Mouse (Mus musculus) MEL (cell line): Measurements from ENCODE around the gene Rangap1. TPM values are rescaled to one million over a fixed set of nuclear protein-coding genes. Genes with fewer than 3 reads are reported as not detected.

Experiments used
- DNase-seq: peaks from one replicate; pipeline ENCODE4 v3.0.0; 2011; ENCODE audit warnings: low read depth, low spot score
- H3K27ac ChIP-seq: 2 replicates; pipeline ENCODE4 v1.5.1; 2012; ENCODE audit warnings: low read depth, mild to moderate bottlenecking, control low read depth, low read length, moderate library complexity; ENCODE audit not compliant: control insufficient read depth
- H3K27me3 ChIP-seq, 2 experiments: fragments of 150-350 bp in 1 of 2; sonication (generic) in 1 of 2; 2 replicates each; pipeline ENCODE4 v1.6.1; 2012; ENCODE audit warnings: low read length in 2 of 2, mild to moderate bottlenecking in 2 of 2, improper control_type of control experiment in 1 of 2, moderate library complexity in 1 of 2; ENCODE audit not compliant: insufficient read depth in 2 of 2, control insufficient read depth in 1 of 2
- H3K36me3 ChIP-seq, 2 experiments: 2 replicates each; pipeline ENCODE4 v1.6.1; 2012 to 2014; ENCODE audit warnings: low read length in 2 of 2, improper control_type of control experiment in 1 of 2, inconsistent platforms in 1 of 2, mild to moderate bottlenecking in 1 of 2; ENCODE audit not compliant: insufficient read depth in 2 of 2, control insufficient read depth in 1 of 2
- H3K4me1 ChIP-seq, 2 experiments: fragments of 150-350 bp in 1 of 2; sonication (generic) in 1 of 2; 2 replicates each; pipeline ENCODE4 v1.6.1; 2012; ENCODE audit warnings: low read length in 2 of 2, improper control_type of control experiment in 1 of 2, mild to moderate bottlenecking in 1 of 2; ENCODE audit not compliant: insufficient read depth in 2 of 2, control insufficient read depth in 1 of 2
- H3K4me3 ChIP-seq, 2 experiments: fragments of 150-350 bp in 1 of 2; sonication (generic) in 1 of 2; 2 replicates each; pipeline ENCODE4 v1.5.1; 2012; ENCODE audit warnings: low read depth in 2 of 2, low read length in 2 of 2, mild to moderate bottlenecking in 2 of 2, moderate library complexity in 2 of 2, control low read depth in 1 of 2, improper control_type of control experiment in 1 of 2; ENCODE audit not compliant: control insufficient read depth in 1 of 2, insufficient read depth in 1 of 2
- H3K79me2 ChIP-seq: 2 replicates; pipeline ENCODE4 v1.6.1; 2012; ENCODE audit warnings: mild to moderate bottlenecking, low read length, moderate library complexity; ENCODE audit not compliant: control insufficient read depth, poor library complexity, insufficient read depth
- H3K9ac ChIP-seq: 2 replicates; pipeline ENCODE4 v1.6.1; 2012; ENCODE audit warnings: low read depth, mild to moderate bottlenecking, control low read depth, low read length, moderate library complexity; ENCODE audit not compliant: control insufficient read depth, poor library complexity, severe bottlenecking
- H3K9me3 ChIP-seq: fragments of 150-350 bp; sonication (generic); replicated peaks from 2 replicates; pipeline ENCODE4 v1.6.1; 2012; ENCODE audit warnings: mild to moderate bottlenecking, low read length, improper control_type of control experiment, moderate library complexity; ENCODE audit not compliant: insufficient read depth
- CHD1 ChIP-seq: IDR thresholded peaks from 2 replicates; pipeline ENCODE4 v1.6.1; 2012; ENCODE audit warnings: low read depth, mild to moderate bottlenecking, inconsistent platforms, low read length, improper control_type of control experiment
- CHD2 ChIP-seq: IDR thresholded peaks from 2 replicates; pipeline ENCODE4 v1.6.1; 2011; ENCODE audit warnings: low read length, improper control_type of control experiment
- CTCF ChIP-seq, 3 experiments: IDR thresholded peaks in 2 of 3; conservative IDR thresholded peaks in 1 of 3; 2 replicates each; pipeline ENCODE4 v1.5.1; 2011 to 2012; ENCODE audit warnings: low read length in 3 of 3, low read depth in 2 of 3, mild to moderate bottlenecking in 2 of 3, improper control_type of control experiment in 1 of 3, inconsistent platforms in 1 of 3, mixed read lengths in 1 of 3, moderate library complexity in 1 of 3; ENCODE audit not compliant: control insufficient read depth in 1 of 3, insufficient read depth in 1 of 3, poor library complexity in 1 of 3, severe bottlenecking in 1 of 3
- ELF1 ChIP-seq: IDR thresholded peaks from 2 replicates; pipeline ENCODE4 v1.6.1; 2014; ENCODE audit warnings: low read depth, mild to moderate bottlenecking, inconsistent platforms, low read length, improper control_type of control experiment, moderate library complexity
- EP300 ChIP-seq, 2 experiments: IDR thresholded peaks; 2 replicates each; pipeline ENCODE4 v1.6.1; 2011; ENCODE audit warnings: improper control_type of control experiment in 2 of 2, low read length in 2 of 2, low read depth in 1 of 2, mild to moderate bottlenecking in 1 of 2
- HCFC1 ChIP-seq: IDR thresholded peaks from 2 replicates; pipeline ENCODE4 v1.6.1; 2012; ENCODE audit warnings: low read depth, mild to moderate bottlenecking, inconsistent platforms, low read length, improper control_type of control experiment, moderate library complexity
- JUND ChIP-seq: IDR thresholded peaks from 2 replicates; pipeline ENCODE4 v1.6.1; 2011; ENCODE audit warnings: low read depth, mild to moderate bottlenecking, improper control_type of control experiment, low read length
- KAT2A ChIP-seq: conservative IDR thresholded peaks from 2 replicates; pipeline ENCODE4 v1.6.1; 2012; ENCODE audit warnings: low read depth, low read length, improper control_type of control experiment, inconsistent platforms
- MAFK ChIP-seq: IDR thresholded peaks from 2 replicates; pipeline ENCODE4 v1.6.1; 2011; ENCODE audit warnings: low read depth, mild to moderate bottlenecking, low read length, improper control_type of control experiment, borderline replicate concordance
- MAX ChIP-seq: IDR thresholded peaks from 2 replicates; pipeline ENCODE4 v1.6.1; 2011; ENCODE audit warnings: low read length, improper control_type of control experiment
- MAZ ChIP-seq: IDR thresholded peaks from 2 replicates; pipeline ENCODE4 v1.6.1; 2012; ENCODE audit warnings: low read depth, mild to moderate bottlenecking, inconsistent platforms, low read length, improper control_type of control experiment
- MEF2A ChIP-seq: IDR thresholded peaks from 2 replicates; pipeline ENCODE4 v1.6.1; 2014; ENCODE audit warnings: low read depth, mild to moderate bottlenecking, inconsistent platforms, low read length, improper control_type of control experiment; ENCODE audit not compliant: poor library complexity, insufficient replicate concordance, severe bottlenecking; ENCODE audit errors: extremely low read depth
- MXI1 ChIP-seq: IDR thresholded peaks from 2 replicates; pipeline ENCODE4 v1.6.1; 2011; ENCODE audit warnings: mild to moderate bottlenecking, low read depth, low read length, improper control_type of control experiment
- MYB ChIP-seq: IDR thresholded peaks from 2 replicates; pipeline ENCODE4 v1.6.1; 2011; ENCODE audit warnings: mild to moderate bottlenecking, low read depth, low read length, improper control_type of control experiment
- MYC ChIP-seq: IDR thresholded peaks from 2 replicates; pipeline ENCODE4 v1.6.1; 2011; ENCODE audit warnings: low read depth, mild to moderate bottlenecking, low read length, improper control_type of control experiment, moderate library complexity
- NELFE ChIP-seq: IDR thresholded peaks from 2 replicates; pipeline ENCODE4 v1.6.1; 2011; ENCODE audit warnings: low read depth, low read length, improper control_type of control experiment
- POLR2A ChIP-seq, 2 experiments: IDR thresholded peaks; 2 replicates each; pipeline ENCODE4 v1.6.1; 2011 to 2012; ENCODE audit warnings: low read length in 2 of 2, mild to moderate bottlenecking in 2 of 2, control low read depth in 1 of 2, improper control_type of control experiment in 1 of 2, low read depth in 1 of 2, moderate library complexity in 1 of 2; ENCODE audit not compliant: control insufficient read depth in 1 of 2, insufficient read depth in 1 of 2, poor library complexity in 1 of 2
- POLR2AphosphoS2 ChIP-seq: IDR thresholded peaks from 2 replicates; pipeline ENCODE4 v1.6.1; 2011; ENCODE audit warnings: low read length, improper control_type of control experiment
- POLR2AphosphoS5 ChIP-seq: IDR thresholded peaks from 2 replicates; pipeline ENCODE4 v1.6.1; 2012; ENCODE audit warnings: low read depth, borderline replicate concordance, mild to moderate bottlenecking, inconsistent platforms, low read length, moderate library complexity, mixed read lengths
- RAD21 ChIP-seq: IDR thresholded peaks from 2 replicates; pipeline ENCODE4 v1.6.1; 2011; ENCODE audit warnings: mild to moderate bottlenecking, low read depth, low read length, improper control_type of control experiment
- RCOR1 ChIP-seq: IDR thresholded peaks from 2 replicates; pipeline ENCODE4 v1.6.1; 2012; ENCODE audit warnings: low read depth, mild to moderate bottlenecking, inconsistent platforms, low read length, improper control_type of control experiment
- SIN3A ChIP-seq: IDR thresholded peaks from 2 replicates; pipeline ENCODE4 v1.6.1; 2012; ENCODE audit warnings: low read length, improper control_type of control experiment, inconsistent platforms
- TAL1 ChIP-seq: IDR thresholded peaks from 2 replicates; pipeline ENCODE4 v1.6.1; 2012; ENCODE audit warnings: mild to moderate bottlenecking, inconsistent platforms, low read length, moderate library complexity, mixed read lengths
- USF2 ChIP-seq, 2 experiments: IDR thresholded peaks; 2 replicates each; pipeline ENCODE4 v1.6.1; 2011 to 2012; ENCODE audit warnings: improper control_type of control experiment in 2 of 2, low read length in 2 of 2, borderline replicate concordance in 1 of 2, inconsistent platforms in 1 of 2, low read depth in 1 of 2, mild to moderate bottlenecking in 1 of 2; ENCODE audit not compliant: insufficient read depth in 1 of 2
- ZKSCAN1 ChIP-seq: IDR thresholded peaks from 2 replicates; pipeline ENCODE4 v1.6.1; 2012; ENCODE audit warnings: low read depth, mild to moderate bottlenecking, inconsistent platforms, low read length, improper control_type of control experiment, moderate library complexity
- ZMIZ1 ChIP-seq: IDR thresholded peaks from 2 replicates; pipeline ENCODE4 v1.6.1; 2012; ENCODE audit warnings: low read depth, mild to moderate bottlenecking, inconsistent platforms, low read length, improper control_type of control experiment, moderate library complexity
- ZNF384 ChIP-seq: IDR thresholded peaks from 2 replicates; pipeline ENCODE4 v1.6.1; 2012; ENCODE audit warnings: low read depth, mild to moderate bottlenecking, inconsistent platforms, low read length, improper control_type of control experiment
- polyA plus RNA-seq, 2 experiments: library from polyadenylated mRNA; stranded (reverse) in 1 of 2; unstranded in 1 of 2; fragments of >175 nt in 1 of 2; fragments of >200 nt in 1 of 2; gene quantifications; 2 replicates each; pipeline versions ENCODE4 v1.2.1 to v1.2.4; 2012; ENCODE audit warnings: low replicate concordance in 2 of 2, low read depth in 1 of 2; ENCODE audit not compliant: insufficient read length in 2 of 2, insufficient read depth in 1 of 2, missing spikeins in 1 of 2
- total RNA-seq: library from RNA; depleted of rRNA; stranded (reverse); fragments of 300-350 nt; gene quantifications from 2 replicates; pipeline ENCODE4 v1.2.3, GENCODE M21; 2012

The Rangap1 gene
- total and polyA plus RNA-seq, 3 experiments = 191 to 281 TPM; not detected in 1

DNA sequence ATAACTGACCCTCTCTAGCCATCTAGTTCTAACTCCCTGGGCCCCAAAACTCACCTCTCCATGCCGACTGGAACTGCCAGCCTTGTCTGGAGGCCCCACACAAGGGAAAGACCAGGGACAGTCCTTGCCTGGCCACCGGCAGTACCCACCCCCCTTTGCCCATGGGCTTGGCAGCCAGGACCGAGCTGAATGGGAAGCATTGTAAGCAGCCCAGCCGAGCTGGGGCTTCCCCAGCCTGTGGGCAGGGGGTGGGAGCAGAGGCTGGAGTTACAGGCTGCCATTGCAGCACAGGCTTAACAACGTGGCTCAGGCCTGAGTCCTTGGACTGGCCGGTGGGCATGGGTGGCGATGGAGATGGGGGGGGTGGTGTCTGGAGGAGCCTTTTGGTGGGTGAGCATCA lies 48.2 kb downstream of the Rangap1 start, which contains the start of gene Chadl:
TSS of gene Chadl (minus strand) at position 113 of the 400 bp plus-strand sequence.
- no peaks in the 10 kb centered on the region for H3K27me3 ChIP-seq
- H3K4me3 ChIP-seq = no peak within 1 kb of the TSS

GRCm38 (mm10) chr15:81694891-81695290 lies 50.4 kb downstream of the Rangap1 start:
- TF ChIP-seq NELFE (no peak), USF2 (IDR thresholded peaks at IDR 0.05; ENCODE audit: borderline replicate concordance in 1 of 2, insufficient read depth in 1 of 2, low read depth in 1 of 2, low read length in 2 of 2) (no peak), SIN3A (no peak), POLR2A (IDR thresholded peaks at IDR 0.05; ENCODE audit: control insufficient read depth in 1 of 2, insufficient read depth in 1 of 2, low read depth in 1 of 2, low read length in 2 of 2, poor library complexity in 1 of 2) (no peak), MEF2A (no peak), ZMIZ1 (no peak), ZKSCAN1 (no peak), MAZ (no peak), CHD2 (no peak), ELF1 (no peak), MYB (no peak), EP300 (IDR thresholded peaks at IDR 0.05; ENCODE audit: low read depth in 1 of 2, low read length in 2 of 2) (no peak), JUND (no peak), MAFK (no peak), MYC (no peak), HCFC1 (no peak), CTCF (IDR thresholded peaks at IDR 0.05 in 2 of 3, conservative IDR thresholded peaks at IDR 0.05 in 1 of 3; ENCODE audit: control insufficient read depth in 1 of 3, insufficient read depth in 1 of 3, low read depth in 2 of 3, low read length in 3 of 3, poor library complexity in 1 of 3, severe bottlenecking in 1 of 3) (no peak), ZNF384 (no peak), TAL1 (no peak)
- no peak for DNase-seq
- Histone ChIP-seq H3K79me2 (no peaks in the 10 kb centered on the region), H3K4me3 (no peak overlapping the region), H3K27ac (no peak overlapping the region), H3K4me1 (peaks cover 0 to 2% of the 10 kb centered on the region in 2 experiments; a peak in 1 of 4 replicates), H3K9ac (no peak overlapping the region), H3K36me3 (0 out of 4 replicates have a peak, but pooled peaks cover 0 to 1% of the 10 kb centered on the region in 2 experiments), H3K27me3 (no peaks in the 10 kb centered on the region), H3K9me3 (no peaks in the 10 kb centered on the region)

More for the DNA sequence above, 48.2 kb downstream of the Rangap1 start, which contains the start of gene Chadl:
- no peak for TF ChIP-seq POLR2AphosphoS5
- no peak for TF ChIP-seq EP300 (IDR thresholded peaks at IDR 0.05; ENCODE audit: low read depth in 1 of 2, low read length in 2 of 2)
- TF ChIP-seq RCOR1 = no peak
- TF ChIP-seq MAX = no peak
- no peak for TF ChIP-seq CTCF (IDR thresholded peaks at IDR 0.05 in 2 of 3, conservative IDR thresholded peaks at IDR 0.05 in 1 of 3; ENCODE audit: control insufficient read depth in 1 of 3, insufficient read depth in 1 of 3, low read depth in 2 of 3, low read length in 3 of 3, poor library complexity in 1 of 3, severe bottlenecking in 1 of 3)
- no peak for TF ChIP-seq MXI1
- TF ChIP-seq ZKSCAN1 = no peak
- TF ChIP-seq SIN3A = no peak
- no peak for TF ChIP-seq MYC
- TF ChIP-seq POLR2AphosphoS2 = no peak
- no peak for TF ChIP-seq KAT2A
- TF ChIP-seq ZNF384 = no peak
- no peak for TF ChIP-seq CHD1
- no peak for TF ChIP-seq NELFE
- TF ChIP-seq RAD21 = no peak
- TF ChIP-seq CHD2 = no peak
- Histone ChIP-seq H3K36me3 (peaks cover 0 to 8% of the 10 kb centered on the region in 2 experiments; a peak in 1 of 4 replicates), H3K79me2 (no peaks in the 10 kb centered on the region), H3K9me3 (no peaks in the 10 kb centered on the region), H3K27ac (no peak within 1 kb of the TSS), H3K4me1 (peaks cover 2 to 11% of the 10 kb centered on the region in 2 experiments; a peak in 2 of 4 replicates), H3K9ac (no peak within 1 kb of the TSS)
- DNase-seq = no peak
